Mouse (Mus musculus) common myeloid progenitor, adult 5-6 weeks (primary cell): ENCODE measurements around the gene Apoa2. TPM values are rescaled to one million over a fixed set of nuclear protein-coding genes. Genes with fewer than 3 reads are reported as not detected.

Experiments
- total RNA-seq: library from RNA; stranded (forward); fragments of 200-1000, 187-1606 nt; gene quantifications from 2 replicates; pipeline ENCODE4 v1.2.3, GENCODE M21; 2017

Gene Apoa2
- total RNA-seq, 1 experiment from 2014 or later, result 3.7 TPM

Other genes with a start within 250 kb of the Apoa2 start
- 27.5 and 30.1 TPM in 2 replicates for gene Fcgr2b, start 248.5 kb upstream of the Apoa2 start, total RNA-seq
- 1.6 TPM in 1 of 2 replicates, not detected in the other for gene Fcgr4, start 206.1 kb upstream of the Apoa2 start, total RNA-seq
- gene Fcgr3, start 160.1 kb upstream of the Apoa2 start, total RNA-seq, result 7.8 and 15.7 TPM in 2 replicates
- gene Cfap126, start 111.1 kb upstream of the Apoa2 start, total RNA-seq, result 2.1 and 5.3 TPM in 2 replicates
- 56.9 and 71.9 TPM in 2 replicates for gene Sdhc, start 74.5 kb upstream of the Apoa2 start, total RNA-seq
- gene Mpz, start 74.3 kb upstream of the Apoa2 start, total RNA-seq, result not detected in 2 replicates
- gene Pcp4l1, start 28.8 kb upstream of the Apoa2 start, total RNA-seq, result 11.2 and 11.8 TPM in 2 replicates
- gene Nr1i3, start 11.1 kb upstream of the Apoa2 start, total RNA-seq, result 0.32 TPM in 1 of 2 replicates, not detected in the other
- 19.0 and 21.5 TPM in 2 replicates for gene Tomm40l, start 2.5 kb upstream of the Apoa2 start, total RNA-seq
- 58.4 and 94.7 TPM in 2 replicates for gene Fcer1g, start 9.3 kb downstream of the Apoa2 start, total RNA-seq
- not detected in 2 replicates for gene Adamts4, start 25.4 kb downstream of the Apoa2 start, total RNA-seq
- 198 and 334 TPM in 2 replicates for gene Ndufs2, start 26.3 kb downstream of the Apoa2 start, total RNA-seq
- 11.0 and 32.0 TPM in 2 replicates for gene B4galt3, start 45.3 kb downstream of the Apoa2 start, total RNA-seq
- 17.7 and 18.0 TPM in 2 replicates for gene Ppox, start 56.1 kb downstream of the Apoa2 start, total RNA-seq
- 9.9 and 15.7 TPM in 2 replicates for gene Usp21, start 62.9 kb downstream of the Apoa2 start, total RNA-seq
- gene Ufc1, start 70.0 kb downstream of the Apoa2 start, total RNA-seq, result 45.7 and 81.9 TPM in 2 replicates
- gene Dedd, start 104.1 kb downstream of the Apoa2 start, total RNA-seq, result 16.4 and 25.8 TPM in 2 replicates
- gene Nit1, start 120.6 kb downstream of the Apoa2 start, total RNA-seq, result 43.4 and 49.3 TPM in 2 replicates
- 37.2 and 65.3 TPM in 2 replicates for gene Pfdn2, start 120.6 kb downstream of the Apoa2 start, total RNA-seq
- 1.1 and 3.9 TPM in 2 replicates for gene Klhdc9, start 135.7 kb downstream of the Apoa2 start, total RNA-seq
- 2.3 and 2.4 TPM in 2 replicates for gene Nectin4, start 145.0 kb downstream of the Apoa2 start, total RNA-seq
- 63.0 and 77.8 TPM in 2 replicates for gene Arhgap30, start 163.9 kb downstream of the Apoa2 start, total RNA-seq
- gene Usf1, start 186.3 kb downstream of the Apoa2 start, total RNA-seq, result 47.1 and 48.6 TPM in 2 replicates
- 0.18 and 1.2 TPM in 2 replicates for gene Tstd1, start 193.8 kb downstream of the Apoa2 start, total RNA-seq
- gene F11r, start 212.5 kb downstream of the Apoa2 start, total RNA-seq, result 1.1 and 5.4 TPM in 2 replicates